Mouse (Mus musculus) neural tube, embryonic 15.5 days (tissue): ENCODE data around the gene Vmn1r81. TPM values are rescaled to one million over a fixed set of nuclear protein-coding genes. Genes with fewer than 3 reads are reported as not detected.

Source experiments
- ATAC-seq: fragments of 200-750 bp; cut with Nextera tagmentation; 2 replicates; pipeline ENCODE4 v1.8.0; 2017; ENCODE audit warnings: mild to moderate bottlenecking, moderate TSS enrichment, moderate library complexity; ENCODE audit not compliant: low FRiP score
- H3K27ac ChIP-seq: fragments of 300-500 bp; sonication (generic); replicated peaks from 2 replicates; pipeline ENCODE4 v1.5.1; 2015; ENCODE audit warnings: mild to moderate bottlenecking, inconsistent platforms
- H3K27me3 ChIP-seq: fragments of 300-500 bp; sonication (generic); replicated peaks from 2 replicates; pipeline ENCODE4 v1.6.1; 2015; ENCODE audit warnings: inconsistent platforms
- H3K36me3 ChIP-seq: fragments of 300-500 bp; sonication (generic); 2 replicates; pipeline ENCODE4 v1.6.1; 2015; ENCODE audit warnings: inconsistent platforms
- H3K4me1 ChIP-seq: fragments of 300-500 bp; sonication (generic); 2 replicates; pipeline ENCODE4 v1.6.1; 2015; ENCODE audit warnings: inconsistent platforms
- H3K4me2 ChIP-seq: fragments of 300-500 bp; sonication (generic); 2 replicates; pipeline ENCODE4 v1.6.1; 2015; ENCODE audit warnings: inconsistent platforms, mild to moderate bottlenecking, moderate library complexity
- H3K4me3 ChIP-seq: fragments of 300-500 bp; sonication (generic); replicated peaks from 2 replicates; pipeline ENCODE4 v1.5.1; 2015; ENCODE audit warnings: mild to moderate bottlenecking, inconsistent platforms
- H3K9ac ChIP-seq: fragments of 300-500 bp; sonication (generic); replicated peaks from 2 replicates; pipeline ENCODE4 v1.6.1; 2015; ENCODE audit warnings: mild to moderate bottlenecking, inconsistent platforms
- H3K9me3 ChIP-seq: fragments of 300-500 bp; sonication (generic); replicated peaks from 2 replicates; pipeline ENCODE4 v1.6.1; 2016; ENCODE audit warnings: inconsistent platforms
- WGBS: fragments of 180-500 bp; shearing (Covaris S2); methylation state at CpG from one replicate; pipeline ENCODE4 v1.1.7; 2015; ENCODE audit warnings: mixed read lengths; 5-methylcytosine and 5-hydroxymethylcytosine counted together
- polyA plus RNA-seq: library from polyadenylated mRNA; unstranded; fragments of >200 nt; fragmentation: Nextera tagmentation; extraction: Ambion mirVana; gene quantifications from 2 replicates; pipeline ENCODE4 v1.2.1, GENCODE M21; 2015

The Vmn1r81 gene
- polyA plus RNA-seq = 0.01 TPM in 1 of 2 replicates, not detected in the other

- H3K4me1 ChIP-seq = no peaks in the 10 kb centered on the region
- H3K4me3 ChIP-seq = no peak within 1 kb of the TSS
- H3K9me3 ChIP-seq = 0 out of 2 replicates have a peak, but pooled peaks cover 7% of the 10 kb centered on the region
- no peak within 1 kb of the TSS for H3K27ac ChIP-seq
- no peak for ATAC-seq
- H3K4me2 ChIP-seq = no peak within 1 kb of the TSS
- no peaks in the 10 kb centered on the region for H3K27me3 ChIP-seq
- H3K36me3 ChIP-seq = no peaks in the 10 kb centered on the region
- no peak within 1 kb of the TSS for H3K9ac ChIP-seq
- 80% methylated on average over 1 of the region's 1 CpGs for WGBS
Measured at GRCm38 (mm10) chr7:12268169-12268568, at the start of gene Vmn1r81. Gene Vmn1r81, minus strand, starts transcription at chr7:12268269.

- Histone ChIP-seq H3K9ac (no peak within 1 kb of the TSS), H3K27me3 (no peaks in the 10 kb centered on the region), H3K4me2 (no peak within 1 kb of the TSS), H3K4me3 (no peak within 1 kb of the TSS), H3K4me1 (no peaks in the 10 kb centered on the region), H3K27ac (no peak within 1 kb of the TSS), H3K36me3 (no peaks in the 10 kb centered on the region), H3K9me3 (no peaks in the 10 kb centered on the region; the same call in 1 of the 2 replicates)
- 65% methylated on average over 2 of the region's 2 CpGs for WGBS
- no peak for ATAC-seq
Measured at GRCm38 (mm10) chr7:12300130-12300529, 32.1 kb upstream of the Vmn1r81 start, which contains the start of gene Vmn1r82. Gene Vmn1r82, plus strand, starts transcription at chr7:12300430.

GRCm38 (mm10) chr7:12204141-12204540, 63.9 kb downstream of the Vmn1r81 start:
- no peak overlapping the region for H3K9ac ChIP-seq
- H3K27ac ChIP-seq = no peak overlapping the region
- WGBS = 64% methylated on average over 2 of the region's 2 CpGs

More at GRCm38 (mm10) chr7:12204141-12204540, 63.9 kb downstream of the Vmn1r81 start:
- Histone ChIP-seq H3K4me2 (no peak overlapping the region), H3K9me3 (peaks cover 3% of the 10 kb centered on the region; the same call in 1 of the 2 replicates), H3K36me3 (no peaks in the 10 kb centered on the region), H3K4me1 (no peaks in the 10 kb centered on the region), H3K4me3 (no peak overlapping the region), H3K27me3 (no peaks in the 10 kb centered on the region)
- no peak for ATAC-seq

Other genes with a start within 250 kb of the Vmn1r81 start
- gene Vmn1r77, start 231.5 kb downstream of the Vmn1r81 start, polyA plus RNA-seq = not detected in 2 replicates
- not detected in 2 replicates for gene Vmn1r78, start 118.0 kb downstream of the Vmn1r81 start, polyA plus RNA-seq
- not detected in 2 replicates for gene Vmn1r79, start 97.0 kb downstream of the Vmn1r81 start, polyA plus RNA-seq
- gene Vmn1r80, start 79.0 kb downstream of the Vmn1r81 start, polyA plus RNA-seq = not detected in 2 replicates
- gene Vmn1r82, start 32.2 kb upstream of the Vmn1r81 start, polyA plus RNA-seq = not detected in 2 replicates
- gene Vmn1r83, start 61.2 kb upstream of the Vmn1r81 start, polyA plus RNA-seq = not detected in 2 replicates
- not detected in 2 replicates for gene Vmn1r84, start 101.0 kb upstream of the Vmn1r81 start, polyA plus RNA-seq
- 8.2 and 11.1 TPM in 2 replicates for gene Zfp551, start 154.5 kb upstream of the Vmn1r81 start, polyA plus RNA-seq
- 27.7 and 29.5 TPM in 2 replicates for gene Zfp606, start 210.0 kb upstream of the Vmn1r81 start, polyA plus RNA-seq
- gene 2900092C05Rik, start 244.2 kb upstream of the Vmn1r81 start, polyA plus RNA-seq = not detected in 2 replicates